Mouse (Mus musculus) kidney, postnatal 25 days (tissue): ENCODE data around the gene Pramef20.
A peak's percentile ranks its signal among the peaks of the same experiment; 100 is the strongest.
"Not testable (repeated sequence)": the region's sequence is repeated elsewhere in the genome, so short reads cannot be mapped to it uniquely, and the experiment has no call there.

Experiments used
- DNase-seq, 2 experiments: peaks; one replicate each; pipeline ENCODE4 v3.0.0; 2021; ENCODE audit warnings: mixed read lengths in 2 of 2

Gene Pramef20

DNA sequence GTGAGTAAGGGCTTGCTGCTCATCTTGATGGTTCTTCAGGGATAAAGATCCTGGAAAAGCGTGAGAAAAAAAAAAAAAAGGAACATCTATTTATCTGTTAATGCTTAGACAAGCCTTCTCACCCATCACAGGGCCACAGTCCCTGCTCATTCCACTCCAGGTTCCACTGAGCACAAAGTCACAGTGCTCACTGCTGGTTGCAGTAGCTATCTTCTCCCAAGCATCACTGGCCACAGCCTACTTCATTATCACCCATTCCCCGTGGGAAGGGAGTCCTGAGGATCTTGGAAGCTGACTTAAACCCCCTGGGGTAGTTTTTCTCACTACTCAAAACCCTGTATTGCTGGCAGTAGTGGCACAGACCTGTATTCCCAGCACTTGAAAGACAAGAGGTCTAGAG lies at the start of gene Pramef20:
Pramef20 (minus strand) TSS at position 23 of the 400 bp plus-strand sequence.
- DNase-seq, result no peak

DNA sequence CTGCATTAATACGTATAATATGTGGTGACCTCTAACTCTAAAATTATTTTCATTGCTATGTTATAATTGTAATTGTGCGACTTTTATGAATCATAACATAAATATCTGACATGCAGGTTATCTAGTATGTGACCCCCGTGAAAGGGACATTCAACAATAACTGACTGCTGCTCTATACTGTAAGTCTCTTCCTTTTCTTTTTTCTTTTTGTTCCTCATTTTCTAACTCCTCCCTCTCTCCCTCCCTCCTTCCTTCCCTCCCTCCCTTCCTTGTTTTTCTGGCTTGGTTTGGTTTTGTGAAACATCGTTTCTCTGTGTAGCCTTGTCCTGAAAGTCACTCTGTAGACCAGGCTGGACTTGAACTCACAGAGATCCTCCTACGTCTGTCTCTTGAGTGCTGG lies 46.9 kb upstream of the Pramef20 start:
- DNase-seq, result no peak

DNA sequence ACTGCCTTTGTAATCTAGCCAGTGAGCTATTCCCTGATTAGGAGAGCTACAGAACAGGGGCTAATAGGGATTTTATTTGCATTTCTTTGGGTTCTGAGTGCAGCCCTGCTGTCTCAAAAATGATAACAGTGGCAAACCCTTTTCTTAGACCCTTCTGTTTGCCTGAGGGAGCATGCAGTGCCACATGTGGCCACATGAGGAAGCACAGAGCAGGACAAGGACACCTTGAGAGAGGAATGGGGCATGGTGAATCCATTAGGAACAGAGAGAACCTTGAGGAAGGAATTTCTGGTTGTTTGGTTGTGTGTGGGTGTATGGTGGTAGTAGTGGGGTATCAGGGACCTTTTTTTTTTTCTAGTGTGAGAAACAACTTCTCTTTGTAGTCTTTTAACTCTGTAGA lies 42.9 kb upstream of the Pramef20 start:
- no peak for DNase-seq

- no peak for DNase-seq
These were observed 30.6 kb upstream of the Pramef20 start, which contains the start of gene Pramef12 for GRCm38 (mm10) chr4:144408290-144408689. Pramef12 (minus strand) TSS chr4:144408464.

- DNase-seq, result no peak
These were observed 28.5 kb upstream of the Pramef20 start for GRCm38 (mm10) chr4:144406261-144406660.

DNA sequence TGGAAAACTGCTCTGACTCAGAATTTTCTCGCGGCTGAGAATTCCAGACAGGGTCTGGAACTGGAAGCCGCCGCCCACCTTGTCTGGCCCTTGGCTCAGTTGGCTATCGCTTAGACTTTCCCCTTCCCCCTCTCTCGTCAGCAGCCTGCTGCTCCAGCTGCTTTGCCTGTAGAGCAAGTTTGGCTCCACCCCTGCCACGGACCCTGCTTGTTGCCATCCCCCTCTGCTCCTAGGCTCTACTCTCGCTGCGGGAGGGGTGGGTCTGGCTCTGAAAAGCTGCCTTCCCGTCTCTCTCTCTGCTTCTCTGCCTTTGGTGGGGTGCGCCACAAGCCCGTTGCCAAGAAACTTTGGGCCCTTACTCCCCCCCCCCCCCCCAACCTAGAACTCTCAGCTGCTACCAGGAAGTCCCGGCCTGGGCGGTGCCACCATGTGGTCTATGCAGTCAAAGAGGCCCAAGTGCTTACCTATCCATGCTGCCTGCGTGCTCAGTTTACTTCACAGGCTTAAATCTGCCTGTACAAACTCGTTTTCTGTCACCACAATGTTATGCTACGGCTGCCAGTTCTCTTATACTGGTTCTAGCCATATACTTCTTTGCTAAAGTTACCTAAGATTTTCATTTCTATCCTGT lies 26.8 kb upstream of the Pramef20 start:
- DNase-seq, result peak; percentile 21 to 61

DNA sequence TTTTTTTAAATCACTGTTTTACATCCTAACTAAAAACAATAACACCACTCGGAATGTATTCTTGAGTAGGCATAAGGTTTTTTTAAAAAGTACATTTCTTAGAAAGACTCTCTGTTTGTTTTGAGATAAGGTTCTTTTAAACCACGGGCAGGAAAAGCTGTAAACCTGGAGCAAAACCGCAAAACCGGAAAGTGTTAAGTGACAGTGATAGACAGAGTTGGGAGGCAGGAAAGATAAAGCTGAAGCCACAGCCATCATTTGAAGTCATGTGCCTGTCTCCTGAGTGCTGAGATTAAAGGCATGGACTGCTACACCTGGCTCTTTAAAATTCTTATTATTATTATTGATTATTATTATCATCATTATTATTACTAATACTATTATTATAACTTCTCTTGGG lies 25.0 kb upstream of the Pramef20 start:
- no peak for DNase-seq

DNA sequence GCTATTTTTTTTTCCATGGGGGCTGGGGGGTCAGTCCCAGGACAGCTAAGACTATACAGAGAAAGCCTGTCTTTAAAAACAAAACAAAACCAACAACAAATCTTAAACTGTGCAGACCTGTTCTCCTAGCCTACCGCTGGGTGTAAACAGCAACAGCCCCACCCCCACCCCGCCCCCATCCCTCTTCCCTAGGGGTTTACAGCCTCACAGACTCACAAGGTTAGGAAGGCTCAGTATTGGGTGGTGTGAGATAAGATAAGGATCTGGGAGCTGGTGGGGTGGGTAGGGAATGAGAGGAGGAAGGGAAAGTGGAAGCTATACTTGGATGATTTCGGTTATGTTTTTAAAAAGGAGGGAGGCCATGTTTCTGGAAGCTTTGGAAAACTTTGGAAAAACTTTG lies 18.6 kb upstream of the Pramef20 start:
- no peak for DNase-seq

GRCm38 (mm10) chr4:144357642-144358041 lies 20.1 kb downstream of the Pramef20 start, which contains the start of gene Gm13119:
Gm13119 (plus strand) TSS chr4:144357942.
- DNase-seq, result not testable (repeated sequence)

GRCm38 (mm10) chr4:144335856-144336255 lies 41.9 kb downstream of the Pramef20 start:
- not testable (repeated sequence) for DNase-seq

DNA sequence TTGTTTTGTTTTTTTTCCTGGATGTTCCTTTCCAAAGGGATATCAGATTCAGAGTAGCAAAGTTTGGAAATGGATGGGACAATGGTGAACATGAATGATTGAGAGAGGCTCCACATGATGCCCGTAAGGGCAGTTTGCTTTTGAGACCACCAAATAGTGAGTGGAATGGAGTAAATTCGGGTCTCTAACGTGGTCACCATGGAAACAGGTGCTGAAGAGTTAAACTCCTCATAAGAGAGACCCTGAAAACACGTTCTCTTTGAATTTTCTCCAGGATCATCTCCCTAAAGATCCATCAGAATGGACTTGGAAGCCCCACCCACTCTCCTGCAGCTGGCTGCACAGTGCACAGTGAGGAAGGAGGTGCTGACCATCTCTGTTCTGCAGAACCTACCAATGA lies 47.8 kb downstream of the Pramef20 start, which contains the start of gene Gm13128:
Gm13128 (plus strand) TSS at position 301 of the 400 bp plus-strand sequence.
- not testable (repeated sequence) for DNase-seq
